Mouse (Mus musculus) ES-E14 (cell line): ENCODE results near the gene Gp9. TPM values are rescaled to one million over a fixed set of nuclear protein-coding genes. Genes with fewer than 3 reads are reported as not detected.

Source experiments
- DNase-seq: peaks from one replicate; pipeline ENCODE4 v3.0.0-alpha.2; 2013; ENCODE audit warnings: low read depth, low spot score
- H3K27ac ChIP-seq: 2 replicates; pipeline ENCODE4 v1.5.1; 2012; ENCODE audit warnings: low read depth, mild to moderate bottlenecking, low read length, moderate library complexity, mixed read lengths; ENCODE audit not compliant: poor library complexity, insufficient read depth, severe bottlenecking
- H3K36me3 ChIP-seq: 2 replicates; pipeline ENCODE4 v1.6.1; 2012; ENCODE audit warnings: mild to moderate bottlenecking, low read length, moderate library complexity, mixed read lengths; ENCODE audit not compliant: control insufficient read depth, poor library complexity, insufficient read depth, severe bottlenecking
- H3K4me1 ChIP-seq, 2 experiments: fragments of 150-350 bp in 1 of 2; sonication (generic) in 1 of 2; 2 replicates each; pipeline ENCODE4 v1.6.1; 2012; ENCODE audit warnings: low read length in 2 of 2, mild to moderate bottlenecking in 1 of 2, mixed read lengths in 1 of 2; ENCODE audit not compliant: control insufficient read depth in 2 of 2, insufficient read depth in 2 of 2, poor library complexity in 1 of 2
- H3K4me3 ChIP-seq, 2 experiments: fragments of 150-350 bp in 1 of 2; sonication (generic) in 1 of 2; 2 replicates each; pipeline ENCODE4 v1.5.1; 2012; ENCODE audit warnings: low read length in 2 of 2, low read depth in 1 of 2, mild to moderate bottlenecking in 1 of 2, mixed read lengths in 1 of 2; ENCODE audit not compliant: insufficient read depth in 1 of 2, poor library complexity in 1 of 2, severe bottlenecking in 1 of 2
- H3K9ac ChIP-seq: 2 replicates; pipeline ENCODE4 v1.6.1; 2012; ENCODE audit warnings: low read depth, mild to moderate bottlenecking, low read length, mixed read lengths; ENCODE audit not compliant: poor library complexity, insufficient read depth, severe bottlenecking
- H3K9me3 ChIP-seq: fragments of 150-350 bp; sonication (generic); 2 replicates; pipeline ENCODE4 v1.6.1; 2012; ENCODE audit warnings: low read depth, mild to moderate bottlenecking, low read length; ENCODE audit not compliant: control insufficient read depth, insufficient read depth
- CHD2 ChIP-seq: IDR thresholded peaks from 2 replicates; pipeline ENCODE4 v1.6.1; 2014; ENCODE audit warnings: mild to moderate bottlenecking, low read depth, low read length, inconsistent platforms
- HCFC1 ChIP-seq: IDR thresholded peaks from 2 replicates; pipeline ENCODE4 v1.6.1; 2012; ENCODE audit warnings: low read length, inconsistent platforms, borderline replicate concordance; ENCODE audit not compliant: insufficient read depth
- MAFK ChIP-seq: IDR thresholded peaks from 2 replicates; pipeline ENCODE4 v1.6.1; 2014; ENCODE audit warnings: mild to moderate bottlenecking, low read depth, low read length, inconsistent platforms; ENCODE audit not compliant: insufficient read depth
- ZC3H11A ChIP-seq: IDR thresholded peaks from 2 replicates; pipeline ENCODE4 v1.6.1; 2012; ENCODE audit warnings: low read depth, mild to moderate bottlenecking, inconsistent platforms, low read length, borderline replicate concordance
- ZNF384 ChIP-seq: IDR thresholded peaks from 2 replicates; pipeline ENCODE4 v1.6.1; 2012; ENCODE audit warnings: low read depth, low read length, inconsistent platforms
- in situ Hi-C, 2 experiments: fragments of 600-800 bp; cut with MboI; formaldehyde crosslinking; loops; one replicate each; pipeline ENCODE4 v1.15.1; 2025; ENCODE audit warnings: low sequenced_read_pairs in 2 of 2, inconsistent platforms in 1 of 2; ENCODE audit not compliant: unreplicated experiment in 2 of 2
- total RNA-seq: library from RNA; depleted of rRNA; stranded (reverse); fragments of 300-350 nt; gene quantifications from 2 replicates; pipeline ENCODE4 v1.2.3, GENCODE M21; 2012

Gene Gp9
- total RNA-seq, 1 experiment: not detected

DNA sequence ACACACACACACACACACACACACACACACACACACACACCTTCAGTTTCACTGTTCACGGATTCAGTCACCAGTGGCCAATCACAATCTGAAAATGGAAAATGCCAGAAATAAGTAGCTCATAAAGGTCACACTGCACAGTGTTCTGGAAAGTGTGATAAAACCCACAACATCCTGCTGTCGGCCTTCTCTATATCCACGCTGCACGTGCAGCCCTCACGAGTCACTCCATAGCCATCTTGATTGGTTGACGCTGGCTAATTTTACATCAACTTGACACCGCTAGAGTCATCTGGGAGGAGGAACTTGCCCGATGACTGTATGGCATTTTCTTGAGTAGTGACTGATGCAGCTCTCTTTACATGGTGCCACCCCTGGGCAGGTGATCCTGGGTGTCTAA is 35.9 kb upstream of the Gp9 start:
- no peaks in the 10 kb centered on the region for H3K36me3 ChIP-seq
- no peak overlapping the region for H3K4me3 ChIP-seq
- H3K27ac ChIP-seq: no peak overlapping the region
- TF ChIP-seq ZNF384: no peak
- TF ChIP-seq ZC3H11A: no peak
- TF ChIP-seq CHD2: no peak
- TF ChIP-seq HCFC1: no peak
- no peak for TF ChIP-seq MAFK
- no peaks in the 10 kb centered on the region for H3K4me1 ChIP-seq
- in situ Hi-C loops: no loop called here
- no peak for DNase-seq
- H3K9ac ChIP-seq: no peak overlapping the region
- H3K9me3 ChIP-seq: no peaks in the 10 kb centered on the region

DNA sequence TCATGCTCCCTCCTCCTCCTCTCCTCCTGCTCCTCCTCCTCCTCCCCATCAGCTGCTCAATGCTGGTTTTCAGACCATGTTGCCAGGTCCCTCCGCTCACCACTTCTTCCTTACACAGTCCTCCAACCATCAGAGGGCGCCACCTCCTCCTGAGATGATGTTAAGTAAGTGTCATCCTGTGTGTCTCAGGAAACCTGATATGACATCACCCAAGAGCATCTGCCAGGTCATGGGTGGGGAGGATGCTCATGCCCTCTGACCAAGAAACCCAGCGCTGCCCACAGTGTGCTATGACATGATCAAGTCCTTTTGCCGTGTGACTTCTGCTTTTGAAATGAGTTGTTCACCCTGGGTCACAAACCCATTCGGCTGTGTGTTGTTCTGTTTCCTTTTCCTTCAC is 35.1 kb upstream of the Gp9 start:
- H3K4me3 ChIP-seq: no peak overlapping the region
- no peak overlapping the region for H3K9ac ChIP-seq
- no peaks in the 10 kb centered on the region for H3K36me3 ChIP-seq
- H3K9me3 ChIP-seq: no peaks in the 10 kb centered on the region
- in situ Hi-C loops: no loop called here
- TF ChIP-seq ZNF384 (no peak), MAFK (no peak), CHD2 (no peak), HCFC1 (no peak), ZC3H11A (no peak)
- H3K27ac ChIP-seq: no peak overlapping the region
- no peaks in the 10 kb centered on the region for H3K4me1 ChIP-seq
- peak; percentile 63 for DNase-seq

DNA sequence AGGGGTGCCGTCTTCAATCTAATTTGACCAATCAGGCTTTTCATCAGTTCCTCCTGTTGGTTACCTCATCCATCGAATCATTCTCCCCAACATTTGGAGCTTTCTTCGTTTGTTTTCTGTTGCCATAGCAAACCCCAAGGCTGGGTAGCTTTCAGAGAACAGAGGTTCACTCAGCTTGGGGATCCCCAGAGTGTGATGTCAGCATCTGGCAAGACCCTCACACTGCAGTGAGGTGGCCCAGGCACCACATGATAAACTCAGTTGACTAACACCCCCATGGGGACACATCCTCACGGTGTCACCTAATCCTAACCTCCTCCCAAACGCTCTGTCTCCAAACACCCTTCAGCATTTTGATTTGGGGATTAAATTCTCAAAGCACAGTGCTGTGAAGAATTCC is 34.6 kb upstream of the Gp9 start:
- no peak for DNase-seq
- TF ChIP-seq ZNF384: no peak
- TF ChIP-seq ZC3H11A: no peak
- no peak for TF ChIP-seq CHD2
- TF ChIP-seq MAFK: no peak
- no peak for TF ChIP-seq HCFC1
- no peak overlapping the region for H3K27ac ChIP-seq
- no peaks in the 10 kb centered on the region for H3K4me1 ChIP-seq
- in situ Hi-C loops: no loop called here
- H3K9me3 ChIP-seq: no peaks in the 10 kb centered on the region
- no peaks in the 10 kb centered on the region for H3K36me3 ChIP-seq
- no peak overlapping the region for H3K9ac ChIP-seq
- H3K4me3 ChIP-seq: no peak overlapping the region

DNA sequence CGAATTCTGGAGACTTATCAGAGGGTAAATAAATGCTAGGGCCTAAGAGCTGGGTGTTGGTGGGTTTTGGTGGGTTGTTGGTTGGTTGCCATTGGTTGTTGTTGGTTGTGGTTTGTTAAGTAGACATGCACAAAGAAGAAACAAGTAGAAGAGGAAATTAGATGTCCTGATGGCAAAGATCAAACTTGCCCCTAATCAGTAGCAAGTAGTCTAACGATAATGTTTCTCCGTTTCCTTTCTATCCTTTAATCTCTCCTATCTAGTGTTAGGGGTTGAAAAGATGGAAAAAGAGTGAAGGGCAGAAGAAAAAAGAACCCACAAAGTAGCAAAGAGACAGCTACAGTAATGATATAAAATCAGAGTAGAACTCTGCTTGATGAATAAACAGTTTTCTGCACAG is 33.2 kb upstream of the Gp9 start:
- no peaks in the 10 kb centered on the region for H3K36me3 ChIP-seq
- in situ Hi-C loops: no loop called here
- TF ChIP-seq MAFK (no peak), HCFC1 (no peak), CHD2 (no peak), ZC3H11A (no peak)
- no peak overlapping the region for H3K9ac ChIP-seq
- DNase-seq: no peak
- H3K4me1 ChIP-seq: no peaks in the 10 kb centered on the region
- no peaks in the 10 kb centered on the region for H3K9me3 ChIP-seq
- H3K27ac ChIP-seq: no peak overlapping the region
- no peak overlapping the region for H3K4me3 ChIP-seq

DNA sequence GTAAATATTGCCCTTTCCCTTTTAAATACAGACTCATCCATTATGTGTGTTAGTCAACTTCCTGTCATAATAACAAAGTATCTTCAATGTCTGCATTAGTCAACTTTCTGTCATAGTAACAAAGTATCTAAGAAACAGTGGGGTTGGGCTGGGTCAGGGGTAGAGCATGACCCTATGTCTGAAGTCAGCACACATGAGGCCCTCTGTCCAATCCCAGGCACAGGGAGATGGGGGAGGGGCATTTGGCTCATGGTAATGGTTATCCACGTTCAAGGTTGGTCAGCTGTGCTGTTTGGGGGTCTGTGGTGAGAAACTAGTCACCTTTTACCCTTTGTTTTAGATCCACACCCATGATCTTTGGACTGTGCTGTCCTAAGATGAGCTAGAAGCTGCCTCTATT is 32.6 kb upstream of the Gp9 start:
- no peaks in the 10 kb centered on the region for H3K4me1 ChIP-seq
- DNase-seq: no peak
- no peaks in the 10 kb centered on the region for H3K36me3 ChIP-seq
- no peaks in the 10 kb centered on the region for H3K9me3 ChIP-seq
- no peak overlapping the region for H3K27ac ChIP-seq
- H3K9ac ChIP-seq: no peak overlapping the region
- in situ Hi-C loops: no loop called here
- H3K4me3 ChIP-seq: no peak overlapping the region
- no peak for TF ChIP-seq ZNF384
- no peak for TF ChIP-seq MAFK
- TF ChIP-seq CHD2: no peak
- no peak for TF ChIP-seq HCFC1
- no peak for TF ChIP-seq ZC3H11A
